Mouse (Mus musculus) midbrain, embryonic 11.5 days (tissue): ENCODE measurements at regions not wholly inside any gene's neighbourhood (a gene's known extent, or its start where the extent isn't known, plus 50 kb on each side); places are given as distances from the start of the nearest gene placed in this dataset.

ENCODE experiments used
- ATAC-seq: fragments of 200-750 bp; cut with Nextera tagmentation; 2 replicates; pipeline ENCODE4 v1.8.0; 2017; ENCODE audit warnings: moderate TSS enrichment, moderate library complexity; ENCODE audit not compliant: low FRiP score
- DNase-seq: peaks from one replicate; pipeline ENCODE4 v3.0.0; 2015; ENCODE audit warnings: low spot score; ENCODE audit errors: missing footprints
- H3K27ac ChIP-seq: fragments of 300-500 bp; sonication (generic); 2 replicates; pipeline ENCODE4 v1.5.1; 2014; ENCODE audit warnings: low read depth, low read length
- H3K27me3 ChIP-seq: fragments of 300-500 bp; sonication (generic); 2 replicates; pipeline ENCODE4 v1.6.1; 2014; ENCODE audit warnings: mild to moderate bottlenecking, low read length, moderate library complexity, mixed read lengths; ENCODE audit not compliant: control insufficient read depth, insufficient read depth
- H3K36me3 ChIP-seq: fragments of 300-500 bp; sonication (generic); 2 replicates; pipeline ENCODE4 v1.6.1; 2014; ENCODE audit warnings: mild to moderate bottlenecking, low read length, moderate library complexity, mixed read lengths; ENCODE audit not compliant: control insufficient read depth, insufficient read depth
- H3K4me1 ChIP-seq: fragments of 300-500 bp; sonication (generic); 2 replicates; pipeline ENCODE4 v1.6.1; 2014; ENCODE audit warnings: low read length; ENCODE audit not compliant: control insufficient read depth, insufficient read depth
- H3K4me2 ChIP-seq: fragments of 300-500 bp; sonication (generic); 2 replicates; pipeline ENCODE4 v1.6.1; 2014; ENCODE audit warnings: mild to moderate bottlenecking, moderate library complexity
- H3K4me3 ChIP-seq: fragments of 300-500 bp; sonication (generic); 2 replicates; pipeline ENCODE4 v1.5.1; 2014; ENCODE audit warnings: low read depth, low read length
- H3K9ac ChIP-seq: fragments of 300-500 bp; sonication (generic); 2 replicates; pipeline ENCODE4 v1.6.1; 2014; ENCODE audit warnings: low read length
- H3K9me3 ChIP-seq: fragments of 300-500 bp; sonication (generic); 2 replicates; pipeline ENCODE4 v1.6.1; 2016; ENCODE audit warnings: low read length; ENCODE audit not compliant: control insufficient read depth
- WGBS: fragments of 180-500 bp; shearing (Covaris S2); extraction: QIAGEN DNeasy Blood & Tissue Kit; methylation state at CpG from one replicate; pipeline ENCODE4 v1.1.7; 2014; 5-methylcytosine and 5-hydroxymethylcytosine counted together

- peak overlapping the region; percentile 51 for H3K27ac ChIP-seq
- H3K4me2 ChIP-seq = no peak overlapping the region
- H3K4me3 ChIP-seq = no peak overlapping the region
- DNase-seq = no peak
- ATAC-seq = 0 out of 2 replicates have a peak, but pooled peaks have one; percentile 6
- whole genome bisulfite sequencing = 13% methylated on average over 3 of the region's 3 CpGs
- H3K9ac ChIP-seq = no peak overlapping the region
- peaks cover 10% of the 10 kb centered on the region for H3K4me1 ChIP-seq
- no peaks in the 10 kb centered on the region for H3K9me3 ChIP-seq
- no peaks in the 10 kb centered on the region for H3K36me3 ChIP-seq
- no peaks in the 10 kb centered on the region for H3K27me3 ChIP-seq
These were observed 538.6 kb downstream of the Ptprc start for GRCm38 (mm10) chr1:137636947-137637346.

GRCm38 (mm10) chr1:137636321-137636944, 539.1 kb downstream of the Ptprc start:
- Histone ChIP-seq H3K9ac (no peak overlapping the region), H3K27me3 (no peaks in the 10 kb centered on the region), H3K27ac (peak overlapping the region; percentile 51; the same call in 1 of the 2 replicates), H3K4me1 (peaks cover 10% of the 10 kb centered on the region), H3K36me3 (no peaks in the 10 kb centered on the region), H3K4me3 (no peak overlapping the region), H3K4me2 (no peak overlapping the region), H3K9me3 (no peaks in the 10 kb centered on the region)
- whole genome bisulfite sequencing = 6% methylated on average over 3 of the region's 3 CpGs
- ATAC-seq (peak; percentile 69), DNase-seq (peak; percentile 91)

DNA sequence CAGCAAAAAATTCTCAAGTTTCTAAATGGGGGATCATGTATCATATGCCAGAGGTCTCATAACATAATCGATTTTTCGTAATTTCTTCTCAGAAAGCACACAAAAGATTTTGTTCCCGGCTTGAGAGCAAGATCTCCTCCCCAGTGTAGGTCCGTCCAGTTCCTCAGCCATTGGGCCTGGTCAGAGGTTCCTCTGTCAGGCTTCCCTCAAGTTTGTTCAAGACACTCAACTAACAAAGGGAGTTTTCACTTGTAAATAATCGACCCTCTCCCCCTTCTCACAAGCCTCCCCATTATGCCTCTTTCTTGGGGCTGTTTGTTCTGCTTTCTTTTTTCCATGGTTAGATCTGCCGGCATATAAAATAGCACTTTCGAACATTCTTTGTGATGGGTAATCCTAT, 539.7 kb downstream of the Ptprc start:
- H3K4me1 ChIP-seq = peaks cover 10% of the 10 kb centered on the region
- no peak overlapping the region for H3K9ac ChIP-seq
- H3K9me3 ChIP-seq = no peaks in the 10 kb centered on the region
- no peak overlapping the region for H3K4me2 ChIP-seq
- DNase-seq = peak; percentile 90
- H3K27ac ChIP-seq = peak overlapping the region; percentile 44; the same call in 1 of the 2 replicates
- 19% methylated on average over 7 of the region's 7 CpGs for WGBS
- H3K27me3 ChIP-seq = no peaks in the 10 kb centered on the region
- no peaks in the 10 kb centered on the region for H3K36me3 ChIP-seq
- peak; percentile 87 for ATAC-seq
- H3K4me3 ChIP-seq = no peak overlapping the region

DNA sequence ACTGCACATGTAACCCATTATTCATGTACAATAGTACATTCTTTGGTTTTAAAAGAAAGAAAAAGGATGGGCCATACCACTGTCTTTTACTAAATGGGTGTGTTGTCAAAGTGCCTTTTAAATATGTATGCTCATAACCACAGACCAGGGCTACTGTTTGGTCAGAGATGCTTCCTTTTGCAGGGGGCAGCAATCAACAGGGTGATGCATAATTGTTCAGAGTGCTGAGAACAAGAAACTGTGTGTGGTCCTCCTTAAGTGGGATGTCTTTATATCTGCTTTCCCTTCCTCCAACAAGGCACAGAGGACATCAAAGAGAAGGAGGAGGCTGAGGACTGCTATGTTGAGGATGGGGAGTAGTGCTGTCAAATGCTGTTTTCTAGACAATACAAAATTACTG, 544.0 kb downstream of the Ptprc start:
- no peaks in the 10 kb centered on the region for H3K9me3 ChIP-seq
- no peaks in the 10 kb centered on the region for H3K36me3 ChIP-seq
- DNase-seq (peak; percentile 74), ATAC-seq (no peak)
- H3K4me3 ChIP-seq = no peak overlapping the region
- H3K4me1 ChIP-seq = peaks cover 4% of the 10 kb centered on the region; the same call in 1 of the 2 replicates
- no peak overlapping the region for H3K4me2 ChIP-seq
- no peak overlapping the region for H3K27ac ChIP-seq
- no peaks in the 10 kb centered on the region for H3K27me3 ChIP-seq
- no peak overlapping the region for H3K9ac ChIP-seq

DNA sequence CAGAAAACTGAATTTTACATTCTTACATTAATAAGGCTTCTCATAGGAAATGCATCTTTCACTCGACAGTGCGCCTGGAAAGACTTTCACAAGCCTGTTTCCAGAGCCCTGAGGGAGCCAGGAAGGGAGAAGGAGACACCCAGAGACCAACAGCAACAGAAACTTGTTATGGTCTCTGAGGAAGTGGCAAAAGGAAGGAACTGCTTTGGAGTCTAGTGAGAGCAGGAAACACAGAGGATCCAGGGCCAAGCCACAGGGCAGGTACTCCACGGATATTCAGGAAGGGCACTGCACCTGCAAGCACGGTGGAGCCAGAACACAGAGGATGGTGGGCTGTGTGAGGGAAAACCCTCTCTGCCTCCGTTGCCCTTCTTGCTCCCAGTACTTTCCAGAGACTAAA, 554.8 kb downstream of the Ptprc start:
- WGBS = 85% methylated on average over 5 of the region's 5 CpGs
- Histone ChIP-seq H3K36me3 (no peaks in the 10 kb centered on the region), H3K4me3 (no peak overlapping the region), H3K4me2 (no peak overlapping the region), H3K27me3 (no peaks in the 10 kb centered on the region), H3K4me1 (no peaks in the 10 kb centered on the region), H3K27ac (no peak overlapping the region), H3K9me3 (no peaks in the 10 kb centered on the region), H3K9ac (no peak overlapping the region)
- no peak for ATAC-seq
- peak; percentile 28 for DNase-seq

- no peak overlapping the region for H3K27ac ChIP-seq
- H3K4me3 ChIP-seq = no peak overlapping the region
- H3K9me3 ChIP-seq = no peaks in the 10 kb centered on the region
- H3K4me2 ChIP-seq = no peak overlapping the region
- WGBS = 88% methylated on average over 2 of the region's 2 CpGs
- DNase-seq (peak; percentile 8), ATAC-seq (no peak)
- H3K27me3 ChIP-seq = no peaks in the 10 kb centered on the region
- H3K9ac ChIP-seq = no peak overlapping the region
- no peaks in the 10 kb centered on the region for H3K4me1 ChIP-seq
- no peaks in the 10 kb centered on the region for H3K36me3 ChIP-seq
These were observed 557.3 kb downstream of the Ptprc start for GRCm38 (mm10) chr1:137618231-137618630.

GRCm38 (mm10) chr1:137617513-137617912, 558.0 kb downstream of the Ptprc start:
- Histone ChIP-seq H3K27me3 (no peaks in the 10 kb centered on the region), H3K9me3 (no peaks in the 10 kb centered on the region), H3K27ac (no peak overlapping the region), H3K4me1 (no peaks in the 10 kb centered on the region), H3K4me3 (no peak overlapping the region), H3K9ac (no peak overlapping the region), H3K4me2 (no peak overlapping the region), H3K36me3 (no peaks in the 10 kb centered on the region)
- ATAC-seq (no peak), DNase-seq (peak; percentile 44)
- 80% methylated on average over 5 of the region's 5 CpGs for WGBS

DNA sequence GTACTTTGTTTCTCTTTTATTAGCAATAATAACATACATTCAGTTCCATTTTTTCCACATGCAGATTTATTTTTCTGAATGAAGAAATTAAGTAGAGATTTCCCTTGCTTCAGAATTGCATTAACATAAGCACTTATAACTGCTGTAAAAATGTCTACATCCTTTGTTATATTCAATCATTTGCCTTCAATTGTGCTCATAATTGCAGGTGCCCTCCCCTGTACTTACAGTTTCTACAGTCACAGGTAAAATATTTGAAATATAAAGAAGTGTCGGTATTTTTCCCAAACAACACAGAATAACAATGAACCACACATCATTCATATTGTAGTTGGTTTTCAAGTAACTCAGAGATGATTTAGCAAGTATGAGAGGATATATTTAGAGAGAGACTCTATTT, 568.8 kb downstream of the Ptprc start:
- Histone ChIP-seq H3K36me3 (no peaks in the 10 kb centered on the region), H3K9ac (no peak overlapping the region), H3K27me3 (no peaks in the 10 kb centered on the region), H3K4me3 (no peak overlapping the region), H3K4me1 (peaks cover 3% of the 10 kb centered on the region; the same call in 1 of the 2 replicates), H3K27ac (no peak overlapping the region), H3K4me2 (no peak overlapping the region), H3K9me3 (no peaks in the 10 kb centered on the region)
- DNase-seq (peak; percentile 57), ATAC-seq (no peak)
- 85% methylated on average over 1 of the region's 1 CpGs for WGBS

- Histone ChIP-seq H3K27ac (peak overlapping the region; percentile 25; the same call in 1 of the 2 replicates), H3K4me2 (no peak overlapping the region; the same call in 1 of the 2 replicates), H3K4me3 (no peak overlapping the region), H3K27me3 (no peaks in the 10 kb centered on the region), H3K9me3 (no peaks in the 10 kb centered on the region), H3K4me1 (peaks cover 3% of the 10 kb centered on the region; the same call in 1 of the 2 replicates), H3K9ac (0 out of 2 replicates have a peak overlapping the region, but pooled peaks have one; percentile 24), H3K36me3 (no peaks in the 10 kb centered on the region)
- ATAC-seq (peak; percentile 79; the same call in 1 of the 2 replicates), DNase-seq (peak; percentile 85)
- WGBS = 54% methylated on average over 11 of the region's 11 CpGs
These were observed 569.4 kb downstream of the Ptprc start for GRCm38 (mm10) chr1:137605890-137606663.
